Mouse (Mus musculus): ENCODE data around the gene Gm20441.
A peak's percentile ranks its signal among the peaks of the same experiment; 100 is the strongest.

Gm20441 gene

GRCm38 (mm10) chr10:75780769-75781578 lies at the start of gene Gm20441, which contains the start of gene Gstt3:
Gene Gm20441, minus strand, starts transcription at chr10:75780954.
Gene Gstt3, minus strand, starts transcription at chr10:75781414.
- H3K4me1 ChIP-seq (replicated peaks; ENCODE audit: low read depth, low read length) = peaks cover 26% of the 10 kb centered on the region
- no peaks in the 10 kb centered on the region for H3K9me3 ChIP-seq (ENCODE audit: low read length)
- H3K4me3 ChIP-seq (replicated peaks; ENCODE audit: low read length) = peak within 1 kb of the TSS; percentile 85
- no peaks in the 10 kb centered on the region for H3K36me3 ChIP-seq (ENCODE audit: insufficient read depth, low read length)
- TF ChIP-seq POU5F1 (IDR thresholded peaks at IDR 0.05; ENCODE audit: borderline replicate concordance, low read length) (no peak), CTCF (conservative IDR thresholded peaks at IDR 0.05; ENCODE audit: low read length) (no peak), NANOG (IDR thresholded peaks at IDR 0.05; ENCODE audit: borderline replicate concordance, low read length) (no peak)
- H3K27me3 ChIP-seq (ENCODE audit: insufficient read depth, low read length) = peaks cover 56% of the 10 kb centered on the region

GRCm38 (mm10) chr10:75830275-75830670 lies 49.5 kb upstream of the Gm20441 start:
- no peaks in the 10 kb centered on the region for H3K27me3 ChIP-seq (ENCODE audit: insufficient read depth, low read length)
- no peak overlapping the region for H3K4me3 ChIP-seq (replicated peaks; ENCODE audit: low read length)
- H3K36me3 ChIP-seq (ENCODE audit: insufficient read depth, low read length) = no peaks in the 10 kb centered on the region
- no peaks in the 10 kb centered on the region for H3K9me3 ChIP-seq (ENCODE audit: low read length)
- H3K4me1 ChIP-seq (replicated peaks; ENCODE audit: low read depth, low read length) = peaks cover 38% of the 10 kb centered on the region
- TF ChIP-seq CTCF (conservative IDR thresholded peaks at IDR 0.05; ENCODE audit: low read length) (no peak), POU5F1 (IDR thresholded peaks at IDR 0.05; ENCODE audit: borderline replicate concordance, low read length) (no peak), NANOG (IDR thresholded peaks at IDR 0.05; ENCODE audit: borderline replicate concordance, low read length) (no peak)

- Histone ChIP-seq H3K36me3 (ENCODE audit: insufficient read depth, low read length) (no peaks in the 10 kb centered on the region), H3K4me1 (replicated peaks; ENCODE audit: low read depth, low read length) (peaks cover 33% of the 10 kb centered on the region), H3K27me3 (ENCODE audit: insufficient read depth, low read length) (no peaks in the 10 kb centered on the region), H3K4me3 (replicated peaks; ENCODE audit: low read length) (no peak overlapping the region), H3K9me3 (ENCODE audit: low read length) (no peaks in the 10 kb centered on the region)
- TF ChIP-seq NANOG (IDR thresholded peaks at IDR 0.05; ENCODE audit: borderline replicate concordance, low read length) (no peak), POU5F1 (IDR thresholded peaks at IDR 0.05; ENCODE audit: borderline replicate concordance, low read length) (no peak), CTCF (conservative IDR thresholded peaks at IDR 0.05; ENCODE audit: low read length) (no peak)
Measured at GRCm38 (mm10) chr10:75829529-75830274, 48.9 kb upstream of the Gm20441 start.

DNA sequence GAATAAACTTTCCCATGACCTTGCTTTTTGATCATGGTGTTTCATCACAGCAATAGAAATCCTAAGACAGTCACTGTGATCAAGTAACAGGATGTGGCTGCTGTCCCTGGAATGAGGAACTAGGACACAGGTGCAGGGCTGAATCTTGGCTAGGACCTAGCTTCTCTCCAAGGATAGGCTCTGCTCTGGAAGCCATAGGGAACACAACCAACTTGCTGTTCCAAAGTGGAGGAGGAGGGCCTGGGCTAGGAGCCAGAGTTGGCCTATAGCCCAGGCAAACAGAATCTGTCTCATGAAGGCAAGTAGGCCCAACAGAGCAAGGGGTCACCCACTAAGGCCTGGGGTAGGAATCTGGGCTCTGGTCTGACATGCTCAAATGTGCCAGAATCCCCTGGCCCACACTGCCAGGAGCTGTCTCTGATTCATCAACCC lies 47.8 kb upstream of the Gm20441 start:
- H3K36me3 ChIP-seq (ENCODE audit: insufficient read depth, low read length) = no peaks in the 10 kb centered on the region
- no peak overlapping the region for H3K4me3 ChIP-seq (replicated peaks; ENCODE audit: low read length)
- H3K9me3 ChIP-seq (ENCODE audit: low read length) = no peaks in the 10 kb centered on the region
- TF ChIP-seq POU5F1 (IDR thresholded peaks at IDR 0.05; ENCODE audit: borderline replicate concordance, low read length) (no peak), CTCF (conservative IDR thresholded peaks at IDR 0.05; ENCODE audit: low read length) (no peak), NANOG (IDR thresholded peaks at IDR 0.05; ENCODE audit: borderline replicate concordance, low read length) (no peak)
- peaks cover 21% of the 10 kb centered on the region for H3K4me1 ChIP-seq (replicated peaks; ENCODE audit: low read depth, low read length)
- no peaks in the 10 kb centered on the region for H3K27me3 ChIP-seq (ENCODE audit: insufficient read depth, low read length)

- H3K27me3 ChIP-seq (ENCODE audit: insufficient read depth, low read length) = no peaks in the 10 kb centered on the region
- H3K4me1 ChIP-seq (replicated peaks; ENCODE audit: low read depth, low read length) = peaks cover 14% of the 10 kb centered on the region
- no peaks in the 10 kb centered on the region for H3K9me3 ChIP-seq (ENCODE audit: low read length)
- H3K36me3 ChIP-seq (ENCODE audit: insufficient read depth, low read length) = no peaks in the 10 kb centered on the region
- H3K4me3 ChIP-seq (replicated peaks; ENCODE audit: low read length) = no peak overlapping the region
- no peak for TF ChIP-seq POU5F1 (IDR thresholded peaks at IDR 0.05; ENCODE audit: borderline replicate concordance, low read length)
- no peak for TF ChIP-seq CTCF (conservative IDR thresholded peaks at IDR 0.05; ENCODE audit: low read length)
- TF ChIP-seq NANOG (IDR thresholded peaks at IDR 0.05; ENCODE audit: borderline replicate concordance, low read length) = no peak
Measured at GRCm38 (mm10) chr10:75827668-75828360, 47.1 kb upstream of the Gm20441 start.

DNA sequence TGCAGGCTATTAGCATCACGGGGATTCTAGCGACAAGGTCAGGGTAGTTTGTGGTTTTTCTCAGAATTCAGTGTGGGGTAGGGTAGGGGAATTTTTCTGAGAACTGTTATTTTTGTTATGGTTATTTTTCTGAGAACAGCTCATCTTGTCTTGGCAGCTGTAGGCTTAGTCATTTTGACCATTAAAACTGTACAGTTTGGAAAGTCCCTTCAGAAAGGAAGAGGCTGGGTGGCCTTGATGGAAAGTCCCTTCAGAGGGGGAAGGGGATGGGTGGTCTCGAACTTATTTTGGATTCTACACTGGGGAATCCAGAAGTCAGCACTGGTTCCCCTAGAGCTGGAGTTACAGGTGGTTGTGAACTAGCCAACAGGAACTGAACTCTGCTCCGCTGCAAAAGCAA lies 43.8 kb upstream of the Gm20441 start:
- no peaks in the 10 kb centered on the region for H3K9me3 ChIP-seq (ENCODE audit: low read length)
- H3K4me1 ChIP-seq (replicated peaks; ENCODE audit: low read depth, low read length) = peaks cover 3% of the 10 kb centered on the region; the same call in 1 of the 2 replicates
- 0 out of 2 replicates have a peak, but pooled peaks cover 4% of the 10 kb centered on the region for H3K27me3 ChIP-seq (ENCODE audit: insufficient read depth, low read length)
- H3K36me3 ChIP-seq (ENCODE audit: insufficient read depth, low read length) = no peaks in the 10 kb centered on the region
- TF ChIP-seq POU5F1 (IDR thresholded peaks at IDR 0.05; ENCODE audit: borderline replicate concordance, low read length) (no peak), NANOG (IDR thresholded peaks at IDR 0.05; ENCODE audit: borderline replicate concordance, low read length) (no peak), CTCF (conservative IDR thresholded peaks at IDR 0.05; ENCODE audit: low read length) (no peak)
- no peak overlapping the region for H3K4me3 ChIP-seq (replicated peaks; ENCODE audit: low read length)

DNA sequence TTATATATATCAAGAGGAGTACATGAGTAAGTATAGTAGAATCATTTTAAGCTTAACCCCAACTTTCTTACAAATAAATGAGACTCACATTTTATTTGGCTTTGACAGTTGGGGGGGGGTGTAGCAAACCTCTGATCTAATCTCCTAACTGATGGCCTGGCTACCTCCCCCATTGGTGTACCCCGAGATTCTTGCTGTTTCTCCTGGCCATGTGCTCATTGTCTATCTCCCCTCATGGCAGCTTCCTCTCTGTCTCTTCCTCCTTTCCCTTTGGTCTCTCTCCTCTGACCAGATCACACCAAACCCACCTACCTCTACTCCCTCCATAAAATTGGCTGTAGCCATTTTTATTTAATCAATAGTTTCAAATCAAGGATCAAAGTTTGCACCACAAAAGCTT lies 43.0 kb upstream of the Gm20441 start:
- Histone ChIP-seq H3K9me3 (ENCODE audit: low read length) (no peaks in the 10 kb centered on the region), H3K27me3 (ENCODE audit: insufficient read depth, low read length) (0 out of 2 replicates have a peak, but pooled peaks cover 4% of the 10 kb centered on the region), H3K4me1 (replicated peaks; ENCODE audit: low read depth, low read length) (peaks cover 3% of the 10 kb centered on the region; the same call in 1 of the 2 replicates), H3K4me3 (replicated peaks; ENCODE audit: low read length) (no peak overlapping the region), H3K36me3 (ENCODE audit: insufficient read depth, low read length) (no peaks in the 10 kb centered on the region)
- TF ChIP-seq NANOG (IDR thresholded peaks at IDR 0.05; ENCODE audit: borderline replicate concordance, low read length) (no peak), POU5F1 (IDR thresholded peaks at IDR 0.05; ENCODE audit: borderline replicate concordance, low read length) (no peak), CTCF (conservative IDR thresholded peaks at IDR 0.05; ENCODE audit: low read length) (no peak)

GRCm38 (mm10) chr10:75822443-75822842 lies 41.7 kb upstream of the Gm20441 start, which contains the start of gene Gstt4:
Gene Gstt4, minus strand, starts transcription at chr10:75822543.
- Histone ChIP-seq H3K9me3 (ENCODE audit: low read length) (no peaks in the 10 kb centered on the region), H3K36me3 (ENCODE audit: insufficient read depth, low read length) (no peaks in the 10 kb centered on the region)
- TF ChIP-seq NANOG (IDR thresholded peaks at IDR 0.05; ENCODE audit: borderline replicate concordance, low read length) (no peak), CTCF (conservative IDR thresholded peaks at IDR 0.05; ENCODE audit: low read length) (no peak), POU5F1 (IDR thresholded peaks at IDR 0.05; ENCODE audit: borderline replicate concordance, low read length) (no peak)

More at GRCm38 (mm10) chr10:75822443-75822842, 41.7 kb upstream of the Gm20441 start, which contains the start of gene Gstt4:
- H3K4me1 ChIP-seq (replicated peaks; ENCODE audit: low read depth, low read length) = peaks cover 6% of the 10 kb centered on the region; the same call in 1 of the 2 replicates
- H3K27me3 ChIP-seq (ENCODE audit: insufficient read depth, low read length) = 0 out of 2 replicates have a peak, but pooled peaks cover 4% of the 10 kb centered on the region
- no peak within 1 kb of the TSS for H3K4me3 ChIP-seq (replicated peaks; ENCODE audit: low read length)
